17 mouse cellular contexts compared by ENCODE assay signal in genomic region chr5:142450846-142451245, GRCm38 (mm10).
"Had no signal": no experiment of that assay in that cellular context is flagged by ENCODE, and none has a peak within 500 bp of the region (broad histone marks: within the 10 kb centered on the region; RNA-seq: fewer than 3 reads in every experiment).

No protein-coding gene starts in this region.

- H3K9me3 ChIP-seq: limb, embryonic 10.5 days; limb, embryonic 13.5 days; midbrain, embryonic 13.5 days had no signal

- H3K27me3 ChIP-seq: limb, embryonic 13.5 days; midbrain, embryonic 13.5 days had no signal

- H3K27ac ChIP-seq: kidney, postnatal 0 days; layer of hippocampus, adult 2 months; limb, embryonic 13.5 days; liver, embryonic 14.5 days; macrophage; midbrain, embryonic 13.5 days; stomach, postnatal 0 days had no signal

- H3K4me3 ChIP-seq: layer of hippocampus, adult 2 months; limb, embryonic 10.5 days; limb, embryonic 13.5 days; midbrain, embryonic 13.5 days had no signal

- DNase-seq: kidney, postnatal 25 days; layer of hippocampus, adult 9-11 months; liver, postnatal 0 days; lung, embryonic 14.5 days; right cerebral cortex, postnatal 4 days; thymus, adult 2 months; thymus, postnatal 14 days; thymus, postnatal 4 days had no signal

- ATAC-seq: liver, postnatal 0 days; lung, postnatal 0 days; midbrain, embryonic 13.5 days had no signal

- H3K4me2 ChIP-seq: limb, embryonic 13.5 days; lung, embryonic 14.5 days; midbrain, embryonic 13.5 days had no signal

- H3K9ac ChIP-seq: limb, embryonic 13.5 days; liver, embryonic 14.5 days; liver, postnatal 0 days; lung, embryonic 14.5 days; midbrain, embryonic 13.5 days had no signal
